Comparison of ENCODE assay signal across 21 mouse cellular contexts in genomic region chr12:112609031-112609430, GRCm38 (mm10). TPM values are rescaled to one million over a fixed set of nuclear protein-coding genes. Genes with fewer than 3 reads are reported as not detected.
A peak's percentile ranks its signal among the peaks of the same experiment; 100 is the strongest.
DNase-seq lines count a peak whose midpoint lies in the region; ATAC-seq and TF ChIP-seq lines count a peak whose summit lies in the region.
"Had no signal": no experiment of that assay in that cellular context is flagged by ENCODE, and none has a peak within 500 bp of the region (broad histone marks: within the 10 kb centered on the region; RNA-seq: fewer than 3 reads in every experiment).

No protein-coding gene starts in this region.

- H3K27me3 ChIP-seq in heart, embryonic 12.5 days (replicated peaks): no peaks in the 10 kb centered on the region
- H3K27me3 ChIP-seq in heart, postnatal 0 days (ENCODE audit: control insufficient read depth, insufficient read depth, low read length): no peaks in the 10 kb centered on the region
- no peaks in the 10 kb centered on the region for H3K27me3 ChIP-seq in kidney, embryonic 14.5 days (ENCODE audit: control insufficient read depth, insufficient read depth, low read length)
- H3K27me3 ChIP-seq: embryonic facial prominence, embryonic 12.5 days; forebrain, embryonic 15.5 days; hindbrain, embryonic 12.5 days; Patski had no signal

- H3K36me3 ChIP-seq in heart, embryonic 12.5 days: peaks cover 42% of the 10 kb centered on the region
- peaks cover 24% of the 10 kb centered on the region for H3K36me3 ChIP-seq in heart, postnatal 0 days (replicated peaks; ENCODE audit: control insufficient read depth, insufficient read depth, low read length)
- peaks cover 13% of the 10 kb centered on the region; the same call in 1 of the 2 replicates for H3K36me3 ChIP-seq in kidney, embryonic 14.5 days (ENCODE audit: control insufficient read depth, insufficient read depth, low read length)
- H3K36me3 ChIP-seq: forebrain, embryonic 15.5 days; hindbrain, embryonic 12.5 days had no signal

- H3K4me2 ChIP-seq in heart, embryonic 12.5 days: no peak overlapping the region
- H3K4me2 ChIP-seq in heart, postnatal 0 days (ENCODE audit: low read depth, low read length): no peak overlapping the region
- H3K4me2 ChIP-seq in kidney, embryonic 14.5 days (replicated peaks; ENCODE audit: low read depth, low read length): no peak overlapping the region
- H3K4me2 ChIP-seq: embryonic facial prominence, embryonic 12.5 days; forebrain, embryonic 15.5 days; hindbrain, embryonic 12.5 days had no signal

- TF ChIP-seq CTCF in heart, postnatal 0 days (IDR thresholded peaks at IDR 0.05; ENCODE audit: low read depth): no peak

- intact Hi-C loops in heart, postnatal 25 days (cut with DNase I): no loop called here

- no peak for TF ChIP-seq EP300 in heart, postnatal 0 days (IDR thresholded peaks at IDR 0.05; ENCODE audit: low read depth)

- no peak overlapping the region for H3K4me3 ChIP-seq in heart, embryonic 12.5 days
- no peak overlapping the region for H3K4me3 ChIP-seq in heart, postnatal 0 days (ENCODE audit: low read depth, low read length)
- no peak overlapping the region for H3K4me3 ChIP-seq in kidney, embryonic 14.5 days (ENCODE audit: low read length)
- H3K4me3 ChIP-seq: embryonic facial prominence, embryonic 12.5 days; forebrain, embryonic 15.5 days; hindbrain, embryonic 12.5 days had no signal

- no peaks in the 10 kb centered on the region for H3K9me3 ChIP-seq in heart, embryonic 12.5 days (replicated peaks)
- H3K9me3 ChIP-seq in heart, postnatal 0 days (replicated peaks; ENCODE audit: control insufficient read depth, low read length): no peaks in the 10 kb centered on the region
- no peaks in the 10 kb centered on the region for H3K9me3 ChIP-seq in kidney, embryonic 14.5 days (ENCODE audit: control insufficient read depth, low read length)
- H3K9me3 ChIP-seq: embryonic facial prominence, embryonic 12.5 days; forebrain, embryonic 15.5 days; hindbrain, embryonic 12.5 days had no signal

- H3K27ac ChIP-seq in heart, embryonic 12.5 days (ENCODE audit: poor library complexity, severe bottlenecking): peak overlapping the region; percentile 39; the same call in 1 of the 2 replicates
- no peak overlapping the region for H3K27ac ChIP-seq in heart, postnatal 0 days (ENCODE audit: low read depth)
- H3K27ac ChIP-seq in kidney, embryonic 14.5 days (ENCODE audit: low read depth, low read length): no peak overlapping the region
- H3K27ac ChIP-seq: embryonic facial prominence, embryonic 12.5 days; forebrain, embryonic 15.5 days; hindbrain, embryonic 12.5 days had no signal

- no peak overlapping the region for H3K9ac ChIP-seq in heart, embryonic 12.5 days
- H3K9ac ChIP-seq in heart, postnatal 0 days (replicated peaks; ENCODE audit: low read depth, low read length): no peak overlapping the region
- H3K9ac ChIP-seq in kidney, embryonic 14.5 days (ENCODE audit: low read depth, low read length): no peak overlapping the region
- H3K9ac ChIP-seq: embryonic facial prominence, embryonic 12.5 days; forebrain, embryonic 15.5 days; hindbrain, embryonic 12.5 days had no signal

- ATAC-seq in heart, embryonic 12.5 days (ENCODE audit: insufficient number of reproducible peaks, low FRiP score): no peak
- ATAC-seq in heart, postnatal 0 days (ENCODE audit: insufficient read depth, low read depth): peak; percentile 12; the same call in 1 of the 2 replicates
- no peak for ATAC-seq in kidney, embryonic 14.5 days (ENCODE audit: low FRiP score, low TSS enrichment)
- ATAC-seq in frontal cortex, adult (ENCODE audit: low TSS enrichment): no peak
- ATAC-seq: activated CD4-positive, CD25-positive, alpha-beta regulatory T cell, adult 4 months; forebrain, embryonic 15.5 days; hindbrain, embryonic 16.5 days; inflammation-experienced regulatory T-cells, adult 6 months; Patski had no signal

- H3K4me1 ChIP-seq in heart, embryonic 12.5 days (replicated peaks): peaks cover 25% of the 10 kb centered on the region
- peaks cover 3% of the 10 kb centered on the region; the same call in 1 of the 2 replicates for H3K4me1 ChIP-seq in heart, postnatal 0 days (ENCODE audit: control insufficient read depth, insufficient read depth)
- no peaks in the 10 kb centered on the region for H3K4me1 ChIP-seq in kidney, embryonic 14.5 days (ENCODE audit: control insufficient read depth, insufficient read depth, low read length)
- H3K4me1 ChIP-seq: forebrain, embryonic 15.5 days had no signal

- 74% methylated on average over 10 of the region's 10 CpGs for WGBS in heart, embryonic 12.5 days
- 76% methylated on average over 10 of the region's 10 CpGs for WGBS in heart, postnatal 0 days
- WGBS in kidney, embryonic 14.5 days: 84% methylated on average over 10 of the region's 10 CpGs

- no peak for DNase-seq in heart, postnatal 4 days
- DNase-seq in heart, postnatal 0 days (ENCODE audit: low spot score): no peak
- DNase-seq in heart, postnatal 25 days (ENCODE audit: low spot score): no peak
- peak; percentile 31 for DNase-seq in kidney, postnatal 14 days
- DNase-seq: adrenal gland, postnatal 14 days; cerebellum, adult 11-12 months; cerebellum, adult 9-10 months; cerebellum, postnatal 25 days; gastrocnemius, postnatal 10 days; heart, adult 18-20 months; heart, postnatal 14 days had no signal

RNA-seq across cellular contexts. Expression of gene Adssl1, which starts 10.8 kb away (rescaled TPM):
- polyA plus RNA-seq in heart, embryonic 12.5 days (2016; fragmentation: Nextera tagmentation; extraction: Ambion mirVana): 81.7 and 86.4 TPM in 2 replicates
- total RNA-seq in heart, postnatal 4 days (2021): 100 to 1,000 TPM; 135 to 137 TPM
- total RNA-seq in heart, postnatal 0 days (2014; rRNA removed; ENCODE audit: low replicate concordance): 86.8 and 106 TPM in 2 replicates
- 159 and 176 TPM in 2 replicates for polyA plus RNA-seq in heart, postnatal 0 days (2015; fragmentation: Nextera tagmentation; extraction: Ambion mirVana)
- 100 to 1,000 TPM; 147 TPM for total RNA-seq in heart, postnatal 25 days (2021)
- polyA plus RNA-seq in kidney, embryonic 14.5 days (2014; fragmentation: Nextera tagmentation; extraction: Ambion mirVana): 8.0 and 9.3 TPM in 2 replicates

RNA-seq across cellular contexts. Expression of gene Inf2, which starts 20.4 kb away (rescaled TPM):
- 2.2 and 3.5 TPM in 2 replicates for polyA plus RNA-seq in heart, embryonic 12.5 days (2016; fragmentation: Nextera tagmentation; extraction: Ambion mirVana)
- total RNA-seq in heart, postnatal 4 days (2021): 10 to 100 TPM; 18.6 to 19.7 TPM
- total RNA-seq in heart, postnatal 0 days (2014; rRNA removed; ENCODE audit: low replicate concordance): 15.1 and 17.1 TPM in 2 replicates
- 1.8 and 2.7 TPM in 2 replicates for polyA plus RNA-seq in heart, postnatal 0 days (2015; fragmentation: Nextera tagmentation; extraction: Ambion mirVana)
- 10 to 100 TPM; 15.8 to 20.0 TPM for total RNA-seq in heart, postnatal 25 days (2021)
- polyA plus RNA-seq in kidney, embryonic 14.5 days (2014; fragmentation: Nextera tagmentation; extraction: Ambion mirVana): 4.7 and 5.8 TPM in 2 replicates

RNA-seq across cellular contexts. Expression of gene Siva1, which starts 35.4 kb away (rescaled TPM):
- polyA plus RNA-seq in heart, embryonic 12.5 days (2016; fragmentation: Nextera tagmentation; extraction: Ambion mirVana): 99.4 and 116 TPM in 2 replicates
- total RNA-seq in heart, postnatal 4 days (2021): 10 to 100 TPM; 39.9 to 43.2 TPM
- 92.0 and 107 TPM in 2 replicates for total RNA-seq in heart, postnatal 0 days (2014; rRNA removed; ENCODE audit: low replicate concordance)
- polyA plus RNA-seq in heart, postnatal 0 days (2015; fragmentation: Nextera tagmentation; extraction: Ambion mirVana): 62.2 and 71.1 TPM in 2 replicates
- total RNA-seq in heart, postnatal 25 days (2021): 10 to 100 TPM; 29.5 to 35.7 TPM
- 314 and 362 TPM in 2 replicates for polyA plus RNA-seq in kidney, embryonic 14.5 days (2014; fragmentation: Nextera tagmentation; extraction: Ambion mirVana)
